Mouse (Mus musculus) layer of hippocampus, postnatal 25 days (tissue): ENCODE measurements around the gene Gnat2. TPM values are rescaled to one million over a fixed set of nuclear protein-coding genes. Genes with fewer than 3 reads are reported as not detected.

Source experiments
- DNase-seq, 2 experiments: peaks; one replicate each; pipeline ENCODE4 v3.0.0; 2022; ENCODE audit warnings: mixed read lengths in 2 of 2, low spot score in 1 of 2; ENCODE audit errors: extremely low spot score in 1 of 2
- total RNA-seq, 2 experiments: library from RNA; stranded (reverse); gene quantifications; 2 replicates each; pipeline ENCODE4 v1.2.3; 2021

Gnat2 gene
- total RNA-seq, 2 experiments from 2014 or later: not detected

- DNase-seq: no peak
Measured at GRCm38 (mm10) chr3:108112666-108113065, 20.1 kb downstream of the Gnat2 start.

- no peak for DNase-seq
Measured at GRCm38 (mm10) chr3:108113591-108114289, 21.2 kb downstream of the Gnat2 start.

- DNase-seq: no peak
Measured at GRCm38 (mm10) chr3:108117465-108117864, 24.9 kb downstream of the Gnat2 start.

- DNase-seq: no peak
Measured at GRCm38 (mm10) chr3:108121101-108121500, 28.5 kb downstream of the Gnat2 start.

- no peak for DNase-seq
Measured at GRCm38 (mm10) chr3:108123242-108123641, 30.7 kb downstream of the Gnat2 start.

- DNase-seq: no peak
Measured at GRCm38 (mm10) chr3:108124131-108124530, 31.5 kb downstream of the Gnat2 start.

GRCm38 (mm10) chr3:108126327-108126726, 33.7 kb downstream of the Gnat2 start:
- no peak for DNase-seq

GRCm38 (mm10) chr3:108128520-108128919, 35.9 kb downstream of the Gnat2 start:
- DNase-seq: no peak

GRCm38 (mm10) chr3:108129367-108129766, 36.8 kb downstream of the Gnat2 start:
- no peak for DNase-seq

- no peak for DNase-seq
Measured at GRCm38 (mm10) chr3:108129804-108130203, 37.2 kb downstream of the Gnat2 start.

GRCm38 (mm10) chr3:108131216-108131615, 38.6 kb downstream of the Gnat2 start:
- no peak for DNase-seq

- DNase-seq: no peak
Measured at GRCm38 (mm10) chr3:108131821-108132220, 39.2 kb downstream of the Gnat2 start.

- no peak for DNase-seq
Measured at GRCm38 (mm10) chr3:108132484-108132883, 39.9 kb downstream of the Gnat2 start.

GRCm38 (mm10) chr3:108134701-108135100, 42.1 kb downstream of the Gnat2 start:
- DNase-seq: no peak

GRCm38 (mm10) chr3:108139113-108139512, 46.5 kb downstream of the Gnat2 start:
- no peak for DNase-seq

GRCm38 (mm10) chr3:108140786-108141185, 48.2 kb downstream of the Gnat2 start:
- DNase-seq: no peak

GRCm38 (mm10) chr3:108145534-108146445, 53.2 kb downstream of the Gnat2 start, which contains the start of gene Gnai3:
Gene Gnai3 (minus strand): TSS chr3:108146146.
- peak; percentile 82 to 90 for DNase-seq

GRCm38 (mm10) chr3:108146671-108147070, 54.1 kb downstream of the Gnat2 start:
- no peak for DNase-seq

- peak; percentile 67 to 91 for DNase-seq
Measured at GRCm38 (mm10) chr3:108147386-108148235, 55.0 kb downstream of the Gnat2 start.
